Mouse (Mus musculus): Measurements from ENCODE around the gene Herc6. TPM values are rescaled to one million over a fixed set of nuclear protein-coding genes. Genes with fewer than 3 reads are reported as not detected.
A peak's percentile ranks its signal among the peaks of the same experiment; 100 is the strongest.

Herc6 gene
- polyA plus RNA-seq, 1 experiment = 2.0 TPM

DNA sequence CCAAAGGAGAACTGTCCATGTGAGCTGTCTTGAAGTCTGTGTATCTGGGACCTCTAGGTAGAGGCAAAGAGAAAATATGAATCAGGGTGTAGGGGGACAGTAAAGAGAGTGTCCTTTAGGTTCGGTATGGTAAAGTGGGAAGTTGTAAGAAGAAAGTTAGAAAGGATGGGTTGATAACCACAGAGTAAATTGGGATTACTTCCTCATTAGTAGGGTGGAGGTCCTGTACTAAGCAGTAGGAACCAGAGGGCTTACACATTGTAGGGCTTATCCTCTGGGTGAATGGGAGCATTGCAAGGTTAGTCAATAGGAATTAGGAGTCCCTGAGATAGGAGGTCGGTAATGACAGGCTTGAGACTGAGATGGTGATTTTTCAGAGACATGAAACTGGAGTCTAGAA is 13.2 kb upstream of the Herc6 start:
- no peaks in the 10 kb centered on the region for H3K36me3 ChIP-seq (ENCODE audit: control insufficient read depth)
- H3K4me1 ChIP-seq (ENCODE audit: control insufficient read depth) = no peaks in the 10 kb centered on the region; the same call in 1 of the 2 replicates
- H3K27me3 ChIP-seq (ENCODE audit: control insufficient read depth) = no peaks in the 10 kb centered on the region
- no peak for TF ChIP-seq GATA1 (IDR thresholded peaks at IDR 0.05; ENCODE audit: low read length)
- no peak for TF ChIP-seq TAL1 (IDR thresholded peaks at IDR 0.05; ENCODE audit: low read length)
- no peaks in the 10 kb centered on the region for H3K9me3 ChIP-seq (ENCODE audit: control insufficient read depth, low read length)
- no peak overlapping the region for H3K4me3 ChIP-seq (replicated peaks)

DNA sequence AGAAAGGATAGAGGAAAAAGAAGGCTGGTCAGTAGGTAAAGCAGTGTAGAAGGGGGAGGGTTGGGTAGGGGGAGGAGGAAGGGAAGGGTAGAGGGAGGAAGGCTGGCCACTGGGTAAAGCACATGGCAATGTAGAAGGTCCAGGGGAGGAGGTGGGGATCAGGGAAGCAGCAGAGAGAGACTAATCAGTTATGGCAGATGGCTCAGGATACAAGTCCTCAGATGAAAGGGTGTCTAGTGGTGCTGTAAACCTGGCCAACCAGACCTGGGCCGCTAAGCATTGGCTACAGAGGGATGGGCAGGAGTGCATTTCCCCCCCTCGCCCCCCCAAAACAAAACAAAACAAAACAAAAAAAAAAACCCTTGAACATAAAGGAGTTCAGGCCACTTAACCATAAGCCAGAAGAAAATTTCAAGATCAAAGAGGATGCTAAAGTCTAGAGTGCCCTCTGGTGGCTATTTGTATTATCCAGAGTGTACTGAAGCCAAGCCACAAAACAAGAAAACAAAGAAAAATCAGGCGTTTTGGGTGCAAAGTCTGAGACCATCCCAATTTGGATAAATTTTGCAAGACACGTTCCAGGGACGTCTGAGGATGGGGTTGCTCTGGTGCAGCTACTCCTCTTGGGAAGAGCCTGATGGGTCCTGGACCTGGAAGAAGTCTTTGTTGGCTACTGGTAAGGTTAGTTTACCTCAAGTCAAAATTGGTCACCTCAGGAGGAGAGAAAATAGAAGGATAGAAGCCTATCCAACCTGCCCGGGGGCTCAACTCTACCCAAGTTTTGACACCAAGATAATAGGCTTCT is 10.4 kb upstream of the Herc6 start:
- TF ChIP-seq TAL1 (IDR thresholded peaks at IDR 0.05; ENCODE audit: low read length) = no peak
- no peak for TF ChIP-seq GATA1 (IDR thresholded peaks at IDR 0.05; ENCODE audit: low read length)
- no peak overlapping the region for H3K4me3 ChIP-seq (replicated peaks)
- no peaks in the 10 kb centered on the region for H3K27me3 ChIP-seq (ENCODE audit: control insufficient read depth)
- no peaks in the 10 kb centered on the region for H3K9me3 ChIP-seq (ENCODE audit: control insufficient read depth, low read length)
- H3K4me1 ChIP-seq (ENCODE audit: control insufficient read depth) = no peaks in the 10 kb centered on the region; the same call in 1 of the 2 replicates
- no peaks in the 10 kb centered on the region for H3K36me3 ChIP-seq (ENCODE audit: control insufficient read depth)

DNA sequence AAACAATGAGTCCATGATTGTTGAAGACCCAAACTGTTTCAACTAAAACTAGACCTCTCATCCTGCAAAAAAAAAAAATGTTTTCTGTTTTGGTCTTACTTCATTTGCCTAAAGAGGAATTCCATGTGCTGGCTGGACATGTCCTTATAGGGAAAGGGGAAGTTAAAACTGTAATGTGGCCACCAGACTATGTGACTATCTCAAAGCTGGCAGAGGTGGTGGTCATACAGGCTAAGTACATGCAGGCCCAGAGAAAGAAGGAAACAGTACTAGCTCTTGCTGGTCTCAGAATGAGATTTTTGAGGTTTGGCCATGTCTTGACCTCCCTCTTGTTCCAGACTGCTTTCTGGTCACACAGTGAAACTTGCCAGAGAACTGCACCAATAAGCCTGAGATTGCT is 9.2 kb upstream of the Herc6 start:
- no peak for TF ChIP-seq TAL1 (IDR thresholded peaks at IDR 0.05; ENCODE audit: low read length)
- TF ChIP-seq GATA1 (IDR thresholded peaks at IDR 0.05; ENCODE audit: low read length) = no peak
- Histone ChIP-seq H3K4me3 (replicated peaks) (no peak overlapping the region), H3K9me3 (ENCODE audit: control insufficient read depth, low read length) (no peaks in the 10 kb centered on the region), H3K4me1 (ENCODE audit: control insufficient read depth) (no peaks in the 10 kb centered on the region; the same call in 1 of the 2 replicates), H3K27me3 (ENCODE audit: control insufficient read depth) (no peaks in the 10 kb centered on the region), H3K36me3 (ENCODE audit: control insufficient read depth) (no peaks in the 10 kb centered on the region)

DNA sequence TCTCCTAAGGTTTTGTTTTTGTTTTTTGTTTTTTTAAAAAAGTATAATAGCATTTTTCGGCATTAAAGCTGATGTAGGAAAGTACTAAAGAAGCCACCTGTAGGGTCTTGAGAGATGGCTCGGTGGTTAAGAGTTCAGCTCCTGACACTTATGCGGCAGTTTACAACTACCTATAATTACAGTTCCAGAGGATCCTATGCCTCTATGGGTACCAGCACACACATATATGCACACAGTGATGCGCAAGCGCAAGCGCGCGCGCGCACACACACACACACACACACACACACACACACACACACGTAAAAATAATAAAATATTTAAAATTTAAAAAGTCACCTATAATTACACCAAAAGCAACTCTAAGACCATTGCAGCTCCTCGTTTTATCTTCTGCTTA is 795 bp downstream of the Herc6 start:
- peaks cover 6% of the 10 kb centered on the region for H3K36me3 ChIP-seq (ENCODE audit: control insufficient read depth)
- no peaks in the 10 kb centered on the region for H3K27me3 ChIP-seq (ENCODE audit: control insufficient read depth)
- H3K9me3 ChIP-seq (ENCODE audit: control insufficient read depth, low read length) = no peaks in the 10 kb centered on the region
- H3K4me3 ChIP-seq (replicated peaks) = peak overlapping the region; percentile 83
- peaks cover 15% of the 10 kb centered on the region for H3K4me1 ChIP-seq (ENCODE audit: control insufficient read depth)
- TF ChIP-seq TAL1 (IDR thresholded peaks at IDR 0.05; ENCODE audit: low read length) = no peak
- no peak for TF ChIP-seq GATA1 (IDR thresholded peaks at IDR 0.05; ENCODE audit: low read length)

GRCm38 (mm10) chr6:57582356-57582755 is 1.6 kb downstream of the Herc6 start:
- Histone ChIP-seq H3K36me3 (ENCODE audit: control insufficient read depth) (peaks cover 6% of the 10 kb centered on the region), H3K9me3 (ENCODE audit: control insufficient read depth, low read length) (no peaks in the 10 kb centered on the region), H3K27me3 (ENCODE audit: control insufficient read depth) (no peaks in the 10 kb centered on the region), H3K4me3 (replicated peaks) (peak overlapping the region; percentile 83), H3K4me1 (ENCODE audit: control insufficient read depth) (peaks cover 15% of the 10 kb centered on the region)
- TF ChIP-seq GATA1 (IDR thresholded peaks at IDR 0.05; ENCODE audit: low read length) (no peak), TAL1 (IDR thresholded peaks at IDR 0.05; ENCODE audit: low read length) (no peak)

DNA sequence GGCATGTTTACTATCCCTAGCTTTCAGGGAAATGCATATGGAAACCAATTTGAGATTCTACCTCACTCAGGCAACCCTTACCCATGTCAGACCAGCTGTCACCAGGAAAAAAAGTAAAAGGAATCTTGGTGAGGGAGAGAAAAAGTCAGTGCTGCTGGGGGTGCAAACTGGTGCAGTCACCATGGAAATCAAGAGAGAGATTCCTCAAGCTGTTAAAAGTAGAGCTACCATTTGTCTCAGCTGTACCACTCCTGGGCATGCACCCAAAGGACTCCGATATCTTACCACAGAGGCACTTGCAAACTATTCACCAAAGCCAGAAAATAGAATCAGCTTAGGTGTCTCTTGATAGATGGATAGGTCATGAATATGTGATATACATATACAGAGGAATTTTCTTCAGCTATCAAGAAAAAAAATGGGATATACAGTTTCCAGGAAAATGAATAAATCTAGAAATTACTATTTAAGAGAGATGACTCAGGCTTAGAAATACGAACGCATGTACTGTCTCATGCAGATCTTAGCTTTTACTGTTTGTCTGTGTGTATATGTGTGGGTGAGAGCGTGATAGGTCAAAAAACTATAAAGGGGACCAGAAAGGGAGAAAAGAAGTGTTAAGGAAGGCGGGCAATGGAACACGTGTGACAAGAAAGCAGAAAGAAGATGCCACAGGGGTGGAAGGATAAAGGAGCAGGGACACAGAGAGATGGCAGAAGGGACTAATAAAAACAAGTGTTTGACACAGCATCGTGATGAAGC is 24.9 kb downstream of the Herc6 start:
- Histone ChIP-seq H3K4me3 (replicated peaks) (no peak overlapping the region), H3K36me3 (ENCODE audit: control insufficient read depth) (peaks cover 20% of the 10 kb centered on the region), H3K9me3 (ENCODE audit: control insufficient read depth, low read length) (no peaks in the 10 kb centered on the region), H3K4me1 (ENCODE audit: control insufficient read depth) (no peaks in the 10 kb centered on the region), H3K27me3 (ENCODE audit: control insufficient read depth) (no peaks in the 10 kb centered on the region)
- no peak for TF ChIP-seq GATA1 (IDR thresholded peaks at IDR 0.05; ENCODE audit: low read length)
- TF ChIP-seq TAL1 (IDR thresholded peaks at IDR 0.05; ENCODE audit: low read length) = no peak

- TF ChIP-seq GATA1 (IDR thresholded peaks at IDR 0.05; ENCODE audit: low read length) (no peak), TAL1 (IDR thresholded peaks at IDR 0.05; ENCODE audit: low read length) (no peak)
- Histone ChIP-seq H3K9me3 (ENCODE audit: control insufficient read depth, low read length) (no peaks in the 10 kb centered on the region), H3K4me1 (ENCODE audit: control insufficient read depth) (no peaks in the 10 kb centered on the region), H3K4me3 (replicated peaks) (no peak overlapping the region), H3K36me3 (ENCODE audit: control insufficient read depth) (peaks cover 21% of the 10 kb centered on the region), H3K27me3 (ENCODE audit: control insufficient read depth) (no peaks in the 10 kb centered on the region)
Observed at GRCm38 (mm10) chr6:57607999-57608398, 27.2 kb downstream of the Herc6 start.

DNA sequence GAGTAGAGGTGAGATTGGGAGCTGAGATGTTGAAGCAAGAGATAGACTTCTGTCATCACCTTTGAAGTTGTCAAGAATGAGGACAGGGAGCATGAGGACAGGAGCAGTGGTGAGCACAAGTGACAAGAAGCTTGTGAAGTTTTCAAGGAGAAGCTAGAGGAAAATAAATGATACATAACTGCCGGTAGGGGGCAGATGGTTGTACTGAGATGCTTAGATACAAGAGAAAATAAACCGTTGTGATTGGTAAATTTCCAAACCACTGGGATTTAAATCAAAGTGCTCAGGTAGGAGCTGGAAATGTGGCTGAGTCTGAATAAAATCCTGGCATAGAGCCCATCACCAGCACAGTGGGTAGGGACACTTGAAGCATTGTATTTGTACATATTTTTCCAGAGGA is 28.8 kb downstream of the Herc6 start:
- H3K4me1 ChIP-seq (ENCODE audit: control insufficient read depth) = no peaks in the 10 kb centered on the region
- H3K9me3 ChIP-seq (ENCODE audit: control insufficient read depth, low read length) = no peaks in the 10 kb centered on the region
- H3K27me3 ChIP-seq (ENCODE audit: control insufficient read depth) = no peaks in the 10 kb centered on the region
- peaks cover 21% of the 10 kb centered on the region for H3K36me3 ChIP-seq (ENCODE audit: control insufficient read depth)
- no peak overlapping the region for H3K4me3 ChIP-seq (replicated peaks)
- TF ChIP-seq TAL1 (IDR thresholded peaks at IDR 0.05; ENCODE audit: low read length) = no peak
- TF ChIP-seq GATA1 (IDR thresholded peaks at IDR 0.05; ENCODE audit: low read length) = no peak

- no peaks in the 10 kb centered on the region for H3K27me3 ChIP-seq (ENCODE audit: control insufficient read depth)
- TF ChIP-seq GATA1 (IDR thresholded peaks at IDR 0.05; ENCODE audit: low read length) (no peak), TAL1 (IDR thresholded peaks at IDR 0.05; ENCODE audit: low read length) (no peak)
- H3K4me1 ChIP-seq (ENCODE audit: control insufficient read depth) = no peaks in the 10 kb centered on the region
- H3K36me3 ChIP-seq (ENCODE audit: control insufficient read depth) = peaks cover 15% of the 10 kb centered on the region
- H3K9me3 ChIP-seq (ENCODE audit: control insufficient read depth, low read length) = no peaks in the 10 kb centered on the region
- H3K4me3 ChIP-seq (replicated peaks) = no peak overlapping the region
Observed at GRCm38 (mm10) chr6:57615788-57616187, 35.0 kb downstream of the Herc6 start.
